Mouse (Mus musculus): ENCODE data around the gene Vps37b. TPM values are rescaled to one million over a fixed set of nuclear protein-coding genes. Genes with fewer than 3 reads are reported as not detected.

Vps37b gene
- 39.2 and 41.6 TPM in 2 replicates for polyA plus RNA-seq (2015; fragmentation: Nextera tagmentation; extraction: Ambion mirVana)

GRCm38 (mm10) chr5:124032001-124032508 is at the start of gene Vps37b:
TSS of gene Vps37b (minus strand) at chr5:124032270.
- WGBS: under 1% methylated on average over 52 of the region's 52 CpGs
- H3K9me3 ChIP-seq (ENCODE audit: control insufficient read depth, low read length): no peaks in the 10 kb centered on the region
- H3K27me3 ChIP-seq (ENCODE audit: control insufficient read depth, insufficient read depth, low read depth, low read length): no peaks in the 10 kb centered on the region
- no peaks in the 10 kb centered on the region for H3K36me3 ChIP-seq (ENCODE audit: control insufficient read depth, insufficient read depth, low read length)
- H3K9ac ChIP-seq (ENCODE audit: low read length): peak within 1 kb of the TSS; percentile 98
- peak within 1 kb of the TSS; percentile 84 for H3K4me3 ChIP-seq (ENCODE audit: low read length)
- ATAC-seq (ENCODE audit: low read depth): peak; percentile 82
- H3K27ac ChIP-seq (ENCODE audit: low read length): peak within 1 kb of the TSS; percentile 92
- peak within 1 kb of the TSS; percentile 82 for H3K4me2 ChIP-seq (ENCODE audit: low read depth, low read length)
- H3K4me1 ChIP-seq (replicated peaks; ENCODE audit: control insufficient read depth, insufficient read depth, low read length): peaks cover 31% of the 10 kb centered on the region

- WGBS: 91% methylated on average over 17 of the region's 17 CpGs
- H3K27me3 ChIP-seq (ENCODE audit: control insufficient read depth, insufficient read depth, low read depth, low read length): no peaks in the 10 kb centered on the region
- H3K4me1 ChIP-seq (replicated peaks; ENCODE audit: control insufficient read depth, insufficient read depth, low read length): peaks cover 12% of the 10 kb centered on the region
- no peak overlapping the region for H3K4me3 ChIP-seq (ENCODE audit: low read length)
- ATAC-seq (ENCODE audit: low read depth): no peak
- no peak overlapping the region for H3K9ac ChIP-seq (ENCODE audit: low read length)
- no peak overlapping the region for H3K27ac ChIP-seq (ENCODE audit: low read length)
- H3K36me3 ChIP-seq (ENCODE audit: control insufficient read depth, insufficient read depth, low read length): no peaks in the 10 kb centered on the region
- no peaks in the 10 kb centered on the region for H3K9me3 ChIP-seq (ENCODE audit: control insufficient read depth, low read length)
- H3K4me2 ChIP-seq (ENCODE audit: low read depth, low read length): no peak overlapping the region
Measured at GRCm38 (mm10) chr5:124079880-124080279, 47.8 kb upstream of the Vps37b start.

- Histone ChIP-seq H3K36me3 (ENCODE audit: control insufficient read depth, insufficient read depth, low read length) (no peaks in the 10 kb centered on the region), H3K9ac (ENCODE audit: low read length) (no peak overlapping the region), H3K4me1 (replicated peaks; ENCODE audit: control insufficient read depth, insufficient read depth, low read length) (peaks cover 16% of the 10 kb centered on the region), H3K27me3 (ENCODE audit: control insufficient read depth, insufficient read depth, low read depth, low read length) (no peaks in the 10 kb centered on the region), H3K4me2 (ENCODE audit: low read depth, low read length) (no peak overlapping the region), H3K27ac (ENCODE audit: low read length) (0 out of 2 replicates have a peak overlapping the region, but pooled peaks have one; percentile 5), H3K9me3 (ENCODE audit: control insufficient read depth, low read length) (no peaks in the 10 kb centered on the region), H3K4me3 (ENCODE audit: low read length) (no peak overlapping the region)
- ATAC-seq (ENCODE audit: low read depth): peak; percentile 56; the same call in 1 of the 2 replicates
- 41% methylated on average over 9 of the region's 9 CpGs for WGBS
Measured at GRCm38 (mm10) chr5:124078794-124079416, 46.8 kb upstream of the Vps37b start.

- Histone ChIP-seq H3K4me1 (replicated peaks; ENCODE audit: control insufficient read depth, insufficient read depth, low read length) (peaks cover 16% of the 10 kb centered on the region), H3K27me3 (ENCODE audit: control insufficient read depth, insufficient read depth, low read depth, low read length) (no peaks in the 10 kb centered on the region), H3K36me3 (ENCODE audit: control insufficient read depth, insufficient read depth, low read length) (no peaks in the 10 kb centered on the region), H3K27ac (ENCODE audit: low read length) (no peak overlapping the region), H3K9ac (ENCODE audit: low read length) (no peak overlapping the region), H3K4me2 (ENCODE audit: low read depth, low read length) (no peak overlapping the region), H3K4me3 (ENCODE audit: low read length) (no peak overlapping the region), H3K9me3 (ENCODE audit: control insufficient read depth, low read length) (no peaks in the 10 kb centered on the region)
- 62% methylated on average over 6 of the region's 6 CpGs for WGBS
- ATAC-seq (ENCODE audit: low read depth): no peak
Measured at GRCm38 (mm10) chr5:124077856-124078460, 45.9 kb upstream of the Vps37b start.

- 76% methylated on average over 13 of the region's 13 CpGs for WGBS
- H3K4me1 ChIP-seq (replicated peaks; ENCODE audit: control insufficient read depth, insufficient read depth, low read length): peaks cover 16% of the 10 kb centered on the region
- no peaks in the 10 kb centered on the region for H3K36me3 ChIP-seq (ENCODE audit: control insufficient read depth, insufficient read depth, low read length)
- H3K27me3 ChIP-seq (ENCODE audit: control insufficient read depth, insufficient read depth, low read depth, low read length): no peaks in the 10 kb centered on the region
- H3K4me3 ChIP-seq (ENCODE audit: low read length): no peak overlapping the region
- no peaks in the 10 kb centered on the region for H3K9me3 ChIP-seq (ENCODE audit: control insufficient read depth, low read length)
- no peak for ATAC-seq (ENCODE audit: low read depth)
- H3K27ac ChIP-seq (ENCODE audit: low read length): no peak overlapping the region
- no peak overlapping the region for H3K9ac ChIP-seq (ENCODE audit: low read length)
- H3K4me2 ChIP-seq (ENCODE audit: low read depth, low read length): no peak overlapping the region
Measured at GRCm38 (mm10) chr5:124077241-124077640, 45.2 kb upstream of the Vps37b start.

- Histone ChIP-seq H3K9ac (ENCODE audit: low read length) (no peak overlapping the region), H3K9me3 (ENCODE audit: control insufficient read depth, low read length) (no peaks in the 10 kb centered on the region), H3K4me1 (replicated peaks; ENCODE audit: control insufficient read depth, insufficient read depth, low read length) (peaks cover 16% of the 10 kb centered on the region), H3K36me3 (ENCODE audit: control insufficient read depth, insufficient read depth, low read length) (no peaks in the 10 kb centered on the region), H3K4me2 (ENCODE audit: low read depth, low read length) (no peak overlapping the region), H3K27ac (ENCODE audit: low read length) (no peak overlapping the region), H3K4me3 (ENCODE audit: low read length) (no peak overlapping the region), H3K27me3 (ENCODE audit: control insufficient read depth, insufficient read depth, low read depth, low read length) (no peaks in the 10 kb centered on the region)
- ATAC-seq (ENCODE audit: low read depth): no peak
- 51% methylated on average over 9 of the region's 9 CpGs for WGBS
Measured at GRCm38 (mm10) chr5:124076559-124076958, 44.5 kb upstream of the Vps37b start.

GRCm38 (mm10) chr5:124075716-124076115 is 43.6 kb upstream of the Vps37b start:
- Histone ChIP-seq H3K9ac (ENCODE audit: low read length) (0 out of 2 replicates have a peak overlapping the region, but pooled peaks have one; percentile 5), H3K36me3 (ENCODE audit: control insufficient read depth, insufficient read depth, low read length) (no peaks in the 10 kb centered on the region), H3K4me3 (ENCODE audit: low read length) (no peak overlapping the region), H3K27me3 (ENCODE audit: control insufficient read depth, insufficient read depth, low read depth, low read length) (no peaks in the 10 kb centered on the region), H3K4me1 (replicated peaks; ENCODE audit: control insufficient read depth, insufficient read depth, low read length) (peaks cover 16% of the 10 kb centered on the region), H3K27ac (ENCODE audit: low read length) (no peak overlapping the region), H3K9me3 (ENCODE audit: control insufficient read depth, low read length) (no peaks in the 10 kb centered on the region), H3K4me2 (ENCODE audit: low read depth, low read length) (no peak overlapping the region)
- ATAC-seq (ENCODE audit: low read depth): no peak
- 57% methylated on average over 9 of the region's 9 CpGs for WGBS

- H3K36me3 ChIP-seq (ENCODE audit: control insufficient read depth, insufficient read depth, low read length): no peaks in the 10 kb centered on the region
- H3K4me3 ChIP-seq (ENCODE audit: low read length): no peak overlapping the region
- 0 out of 2 replicates have a peak overlapping the region, but pooled peaks have one; percentile 3 for H3K27ac ChIP-seq (ENCODE audit: low read length)
- H3K27me3 ChIP-seq (ENCODE audit: control insufficient read depth, insufficient read depth, low read depth, low read length): no peaks in the 10 kb centered on the region
- ATAC-seq (ENCODE audit: low read depth): peak; percentile 55
- WGBS: 24% methylated on average over 10 of the region's 10 CpGs
- no peaks in the 10 kb centered on the region for H3K9me3 ChIP-seq (ENCODE audit: control insufficient read depth, low read length)
- H3K4me1 ChIP-seq (replicated peaks; ENCODE audit: control insufficient read depth, insufficient read depth, low read length): peaks cover 16% of the 10 kb centered on the region
- H3K9ac ChIP-seq (ENCODE audit: low read length): no peak overlapping the region
- H3K4me2 ChIP-seq (ENCODE audit: low read depth, low read length): no peak overlapping the region
Measured at GRCm38 (mm10) chr5:124074845-124075307, 42.8 kb upstream of the Vps37b start.

GRCm38 (mm10) chr5:124073682-124074081 is 41.6 kb upstream of the Vps37b start:
- H3K4me1 ChIP-seq (replicated peaks; ENCODE audit: control insufficient read depth, insufficient read depth, low read length): peaks cover 12% of the 10 kb centered on the region
- no peak overlapping the region for H3K4me2 ChIP-seq (ENCODE audit: low read depth, low read length)
- 47% methylated on average over 9 of the region's 9 CpGs for WGBS
- no peaks in the 10 kb centered on the region for H3K36me3 ChIP-seq (ENCODE audit: control insufficient read depth, insufficient read depth, low read length)
- no peak for ATAC-seq (ENCODE audit: low read depth)
- H3K4me3 ChIP-seq (ENCODE audit: low read length): no peak overlapping the region
- no peaks in the 10 kb centered on the region for H3K9me3 ChIP-seq (ENCODE audit: control insufficient read depth, low read length)
- no peak overlapping the region for H3K27ac ChIP-seq (ENCODE audit: low read length)
- no peaks in the 10 kb centered on the region for H3K27me3 ChIP-seq (ENCODE audit: control insufficient read depth, insufficient read depth, low read depth, low read length)
- no peak overlapping the region for H3K9ac ChIP-seq (ENCODE audit: low read length)
